Mouse (Mus musculus) common myeloid progenitor, adult 5-6 weeks (primary cell): ENCODE results near the gene Btk. TPM values are rescaled to one million over a fixed set of nuclear protein-coding genes. Genes with fewer than 3 reads are reported as not detected.

ENCODE experiments used
- ATAC-seq: replicated peaks from 2 replicates; pipeline ENCODE4 v1.8.0; 2016; ENCODE audit warnings: low read depth, mild to moderate bottlenecking, moderate TSS enrichment, inconsistent platforms; ENCODE audit not compliant: poor library complexity, severe bottlenecking
- total RNA-seq: library from RNA; stranded (forward); fragments of 200-1000, 187-1606 nt; gene quantifications from 2 replicates; pipeline ENCODE4 v1.2.3, GENCODE M21; 2017

Gene Btk
- total RNA-seq, 1 experiment from 2014 or later: 111 TPM

DNA sequence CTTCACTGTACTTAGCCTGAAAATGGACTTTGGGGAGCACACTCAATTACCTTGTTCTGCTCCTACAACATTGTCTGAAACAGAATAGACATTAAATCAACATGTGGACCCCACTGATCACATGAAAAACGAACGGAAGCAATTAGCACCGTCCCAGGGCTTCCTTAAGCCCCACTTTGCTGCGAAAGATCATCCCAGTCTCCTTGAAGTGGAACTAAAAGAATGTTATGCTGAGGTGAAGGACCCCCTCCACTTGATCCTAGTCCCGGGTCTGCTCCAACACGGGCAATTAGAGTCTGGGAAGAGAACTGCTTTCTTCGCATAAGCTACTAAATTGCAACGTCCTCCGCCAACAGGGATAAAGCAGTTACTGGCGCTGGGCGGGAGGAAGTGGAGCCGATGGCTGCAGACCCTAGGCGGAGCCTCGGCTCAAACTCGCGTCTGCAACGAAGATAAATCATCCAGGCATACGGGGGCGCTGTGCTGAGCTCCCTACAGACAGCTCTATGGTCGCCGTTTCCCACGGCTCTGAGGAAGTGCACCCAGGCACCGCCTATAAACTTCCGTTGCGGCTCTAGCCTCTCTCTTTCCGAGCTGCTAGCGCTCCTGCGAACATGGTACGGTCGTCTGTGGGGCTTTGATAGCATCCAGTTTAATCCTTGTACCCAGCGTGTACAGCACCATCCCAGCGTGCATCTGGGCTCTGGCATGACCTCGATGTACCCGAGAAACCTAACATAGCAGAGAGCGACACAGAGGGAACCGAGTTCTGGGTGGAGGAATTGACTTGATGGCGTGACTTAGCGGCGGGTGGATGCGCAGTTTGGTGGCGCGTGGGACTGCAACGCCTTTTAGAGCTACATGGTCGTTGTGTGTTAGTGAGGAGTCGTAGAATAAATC lies 2.0 kb upstream of the Btk start, which contains the start of gene Rpl36a:
Gene Rpl36a, plus strand, starts transcription at position 552 of the 900 bp plus-strand sequence.
- ATAC-seq: peak; percentile 80

DNA sequence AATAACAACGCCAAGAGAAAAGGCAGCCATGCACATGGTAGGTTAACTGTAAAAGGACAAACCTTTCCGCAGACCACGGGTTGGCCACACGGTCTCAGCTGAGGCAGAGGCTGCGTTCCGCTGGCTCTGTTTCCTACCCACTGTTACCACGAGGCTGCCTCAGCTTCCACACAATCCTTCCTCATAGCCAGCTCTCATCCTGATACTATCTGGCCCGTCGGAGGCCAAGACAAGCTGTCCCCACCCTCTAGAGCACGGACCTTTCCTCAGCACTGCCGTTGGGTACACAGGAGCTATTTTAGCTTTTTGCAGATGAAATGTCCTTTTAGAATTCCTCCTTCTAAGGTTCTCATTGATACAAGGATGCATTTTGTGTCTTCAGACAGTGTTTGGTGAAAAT lies 1.1 kb downstream of the Btk start:
- peak; percentile 6; the same call in 1 of the 2 replicates for ATAC-seq

DNA sequence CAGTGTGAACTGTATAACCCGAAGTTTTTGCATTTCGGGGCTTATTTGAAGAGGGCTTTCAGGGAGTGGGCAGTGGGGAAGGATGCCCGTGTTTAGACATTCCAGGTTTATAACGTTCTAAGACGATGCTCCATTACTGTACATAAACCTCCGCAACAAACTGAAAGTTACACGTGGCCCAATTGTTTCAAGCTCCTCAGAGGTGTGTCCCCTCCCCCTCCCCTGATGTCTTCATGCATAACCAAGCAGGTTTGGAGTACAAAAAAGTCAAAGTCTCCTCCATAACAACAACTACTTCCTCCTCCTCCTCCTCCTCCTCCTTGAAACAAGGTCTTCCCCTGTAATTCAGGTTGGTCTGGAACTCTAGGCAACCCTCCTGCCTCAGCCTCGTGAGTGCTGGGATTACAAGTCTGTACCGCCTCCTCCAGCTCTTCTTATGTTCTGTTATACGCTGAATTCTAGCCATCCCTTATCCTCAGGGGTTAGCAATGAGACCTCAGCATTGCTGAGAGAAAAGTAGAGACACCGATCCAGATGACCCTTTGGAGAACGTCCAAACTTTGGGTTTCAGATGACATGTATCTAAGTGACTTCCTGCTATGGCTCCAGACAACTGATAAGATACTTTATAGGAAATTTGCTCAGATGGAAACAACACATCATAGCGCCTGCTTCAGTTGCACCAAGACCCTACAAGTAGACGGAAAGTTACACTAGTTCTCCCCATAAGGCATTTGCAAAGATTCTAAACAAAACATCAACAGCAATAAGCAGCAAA lies 2.7 kb downstream of the Btk start:
- no peak for ATAC-seq

DNA sequence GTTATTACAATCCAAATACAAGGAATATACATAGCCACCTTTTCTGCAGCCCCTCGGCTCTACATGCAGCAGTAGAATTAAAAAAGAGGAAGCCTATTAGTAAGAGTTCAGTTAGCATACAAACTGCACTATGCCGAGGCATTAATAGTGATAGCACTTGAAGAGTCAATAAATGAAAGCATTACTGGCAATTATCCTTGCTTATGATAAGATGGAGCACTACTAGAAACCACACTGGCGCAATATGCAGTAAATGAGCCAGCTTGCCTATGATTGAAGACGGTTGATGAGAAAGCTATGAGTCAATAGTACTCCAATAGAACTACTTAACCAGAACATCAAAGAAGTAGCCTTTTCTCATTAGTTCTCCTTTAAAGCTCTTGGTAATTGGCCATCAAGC lies 5.5 kb downstream of the Btk start:
- ATAC-seq: 0 out of 2 replicates have a peak, but pooled peaks have one; percentile 8

DNA sequence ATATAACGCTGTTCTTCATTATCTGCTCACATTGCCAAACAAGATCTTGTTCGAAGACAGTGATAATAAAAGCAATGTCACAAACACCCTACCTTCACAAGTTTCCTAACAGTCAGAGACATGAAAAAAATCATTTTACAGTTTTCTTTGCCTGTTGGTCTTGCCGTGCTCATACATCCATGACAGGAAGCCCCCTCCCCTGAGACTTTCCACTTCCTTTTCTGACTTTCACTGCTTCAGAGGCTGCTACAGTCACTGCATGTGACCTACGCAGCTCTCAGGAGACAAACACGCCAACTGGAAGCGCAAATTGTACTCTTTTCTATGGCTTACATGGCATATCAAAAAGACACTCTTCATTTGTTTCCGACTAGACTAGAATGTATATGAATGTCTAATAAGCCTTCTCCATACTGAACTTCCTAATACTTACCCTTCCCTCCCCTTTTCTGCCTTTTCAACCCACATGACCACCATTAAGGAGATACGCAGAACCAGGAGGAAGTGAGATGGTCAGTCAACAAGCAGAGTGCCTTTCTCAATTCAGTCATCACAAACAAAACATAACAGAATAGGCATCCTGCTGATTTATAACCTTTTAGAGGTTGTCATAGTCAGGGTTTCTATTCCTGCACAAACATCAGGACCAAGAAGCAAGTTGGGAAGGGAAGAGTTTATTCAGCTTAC lies 16.7 kb downstream of the Btk start:
- ATAC-seq: peak; percentile 49; the same call in 1 of the 2 replicates

DNA sequence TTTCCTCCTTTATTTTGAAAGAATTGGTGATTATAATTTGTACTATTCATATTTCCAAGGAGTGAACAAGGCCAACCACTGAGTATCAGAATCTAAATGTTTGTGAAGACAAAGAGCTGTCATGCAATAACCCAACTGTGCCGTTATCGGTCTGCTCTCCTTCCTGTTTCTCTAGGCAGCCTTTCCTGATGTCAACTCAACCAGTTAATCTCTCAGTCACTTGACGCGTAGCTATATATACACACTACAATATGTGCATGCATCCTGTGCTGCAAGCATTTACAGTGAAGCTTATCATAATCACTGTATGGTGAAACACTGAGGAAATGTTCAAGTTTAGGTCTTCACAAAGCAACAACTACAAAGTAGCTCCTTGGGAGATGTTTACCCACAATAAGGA lies 19.0 kb downstream of the Btk start:
- peak; percentile 83 for ATAC-seq

DNA sequence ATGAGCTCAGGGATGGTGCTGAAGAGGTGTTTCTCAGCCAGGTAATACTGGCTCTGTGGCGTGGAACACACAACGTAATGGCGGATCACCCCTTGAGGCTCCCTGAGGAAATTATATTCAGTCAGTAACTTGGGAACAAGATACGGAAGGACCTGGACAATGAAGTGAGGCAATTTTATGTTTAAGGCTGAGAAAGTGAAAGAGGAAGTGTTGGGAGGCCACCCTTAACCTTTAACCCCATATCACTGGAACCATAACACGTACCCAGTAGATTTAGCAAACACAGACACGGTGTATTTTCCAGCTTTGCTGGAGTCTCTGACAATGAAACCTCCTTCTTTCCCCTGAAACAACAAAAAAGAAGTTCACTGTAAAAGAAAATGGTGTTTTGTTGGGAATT lies 28.9 kb downstream of the Btk start:
- ATAC-seq: 0 out of 2 replicates have a peak, but pooled peaks have one; percentile 45

DNA sequence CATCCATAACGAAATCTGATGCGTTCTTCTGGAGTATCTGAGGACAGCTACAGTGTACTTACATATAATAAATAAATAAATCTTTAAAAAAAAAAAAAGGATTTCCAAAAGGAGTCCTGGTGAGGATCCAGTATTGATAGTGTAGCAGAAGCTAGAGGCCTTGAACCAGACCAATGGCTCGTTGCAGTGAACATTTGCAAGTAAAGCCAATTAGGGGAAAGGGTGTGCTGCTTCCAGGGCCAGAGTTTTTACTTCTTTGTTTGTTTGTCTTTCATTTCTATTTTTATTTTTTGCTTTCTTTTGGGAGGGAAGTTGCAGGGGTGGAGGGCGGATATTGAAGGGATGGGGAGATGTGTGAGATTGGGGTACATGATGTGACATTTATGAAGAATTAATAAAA lies 30.0 kb downstream of the Btk start:
- ATAC-seq: no peak

DNA sequence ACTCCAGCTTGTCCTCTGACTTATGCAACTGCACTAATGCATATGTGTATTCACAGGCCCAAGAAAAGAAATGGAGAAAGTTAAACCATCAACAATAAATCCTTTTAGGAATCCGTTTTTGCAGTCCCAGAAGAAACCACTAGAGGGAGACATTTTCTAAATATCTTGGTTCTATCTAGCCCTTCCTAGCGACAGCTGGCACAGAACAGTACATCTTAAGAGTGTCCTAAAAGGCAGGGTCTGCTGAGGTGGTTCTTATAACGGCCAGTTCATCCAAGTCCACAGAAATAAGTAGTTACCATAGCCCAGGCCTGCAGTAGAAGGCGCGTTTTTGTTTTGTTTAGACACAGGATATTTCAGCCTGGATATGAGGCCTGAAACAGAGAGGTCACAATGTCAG lies 32.5 kb downstream of the Btk start:
- peak; percentile 72 for ATAC-seq

DNA sequence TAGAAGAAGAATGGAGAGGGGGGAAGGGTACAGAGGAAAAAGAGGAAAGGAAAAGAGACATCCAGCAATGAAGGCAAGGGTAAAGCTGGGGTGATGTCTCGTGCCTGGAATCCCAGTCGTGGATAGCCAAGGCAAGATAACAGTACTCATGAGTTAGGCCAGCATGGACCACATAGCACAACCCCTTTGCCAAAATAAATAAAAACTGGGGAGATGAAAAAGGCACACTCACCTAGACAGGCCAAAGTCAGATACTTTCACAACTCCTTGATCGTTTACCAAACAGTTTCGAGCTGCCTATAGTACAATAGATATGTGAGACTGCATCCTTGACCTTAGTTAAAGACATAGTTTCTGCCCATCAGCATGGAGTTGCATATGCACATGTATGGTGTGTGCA lies 36.0 kb downstream of the Btk start:
- ATAC-seq: no peak

DNA sequence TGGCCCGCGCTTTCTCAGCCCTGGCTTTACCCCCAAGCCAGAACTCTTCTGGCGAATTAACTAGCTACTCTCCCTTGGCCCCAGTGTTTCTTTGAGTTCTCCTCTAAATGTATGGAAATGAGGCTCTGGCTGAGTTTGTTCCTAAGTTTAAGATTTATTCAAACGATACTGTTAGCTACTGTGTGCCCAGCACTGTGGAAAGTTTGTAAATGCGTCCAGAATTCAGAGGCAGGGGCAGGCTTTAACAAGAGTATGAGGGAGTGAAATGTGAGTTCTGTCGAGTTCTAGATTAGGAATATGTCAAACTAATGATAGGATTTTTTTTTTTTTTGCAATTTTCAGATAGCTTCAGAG lies 41.4 kb downstream of the Btk start:
- ATAC-seq: no peak

DNA sequence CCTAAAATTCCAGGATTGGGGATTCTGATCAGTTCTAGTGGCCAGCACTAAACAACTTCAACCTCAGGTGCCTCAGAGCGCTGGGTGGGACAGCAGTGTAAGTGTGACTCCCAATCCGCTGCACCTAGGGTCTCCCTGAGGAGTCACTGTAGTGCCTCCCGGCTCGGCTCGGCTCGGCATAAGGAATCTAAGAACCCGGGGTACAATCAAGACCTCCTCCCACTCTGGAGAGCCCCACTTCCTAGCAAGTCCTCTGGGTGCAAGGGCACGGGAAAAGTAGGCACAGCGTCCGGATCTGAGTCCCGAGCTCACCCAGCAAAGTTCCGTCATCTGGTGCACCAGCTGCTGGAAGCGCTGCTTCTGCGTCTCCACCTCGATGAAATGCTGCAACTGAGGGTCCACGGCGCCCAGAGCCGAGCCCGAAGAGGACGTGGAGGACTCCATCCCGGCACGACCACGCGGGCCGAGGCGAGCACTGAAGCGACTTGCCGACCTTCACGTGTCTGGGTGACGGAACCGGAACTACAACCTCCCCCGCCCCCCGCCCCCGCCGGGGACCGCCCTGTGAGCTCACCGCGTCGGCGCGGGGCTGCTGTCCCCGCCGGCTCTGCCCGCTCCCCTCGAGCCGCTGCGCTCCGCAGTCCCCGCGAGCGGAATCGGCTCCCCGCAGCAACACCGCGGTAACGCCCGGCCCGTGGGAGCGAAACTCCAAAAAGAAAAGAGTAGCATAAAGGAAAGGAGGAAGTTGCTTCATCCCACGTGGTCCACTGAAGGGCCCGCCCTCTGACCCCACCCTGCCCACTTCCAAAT lies 42.0 kb downstream of the Btk start, which contains the start of gene Timm8a1:
Gene Timm8a1, minus strand, starts transcription at position 721 of the 810 bp plus-strand sequence.
- ATAC-seq: peak; percentile 78

DNA sequence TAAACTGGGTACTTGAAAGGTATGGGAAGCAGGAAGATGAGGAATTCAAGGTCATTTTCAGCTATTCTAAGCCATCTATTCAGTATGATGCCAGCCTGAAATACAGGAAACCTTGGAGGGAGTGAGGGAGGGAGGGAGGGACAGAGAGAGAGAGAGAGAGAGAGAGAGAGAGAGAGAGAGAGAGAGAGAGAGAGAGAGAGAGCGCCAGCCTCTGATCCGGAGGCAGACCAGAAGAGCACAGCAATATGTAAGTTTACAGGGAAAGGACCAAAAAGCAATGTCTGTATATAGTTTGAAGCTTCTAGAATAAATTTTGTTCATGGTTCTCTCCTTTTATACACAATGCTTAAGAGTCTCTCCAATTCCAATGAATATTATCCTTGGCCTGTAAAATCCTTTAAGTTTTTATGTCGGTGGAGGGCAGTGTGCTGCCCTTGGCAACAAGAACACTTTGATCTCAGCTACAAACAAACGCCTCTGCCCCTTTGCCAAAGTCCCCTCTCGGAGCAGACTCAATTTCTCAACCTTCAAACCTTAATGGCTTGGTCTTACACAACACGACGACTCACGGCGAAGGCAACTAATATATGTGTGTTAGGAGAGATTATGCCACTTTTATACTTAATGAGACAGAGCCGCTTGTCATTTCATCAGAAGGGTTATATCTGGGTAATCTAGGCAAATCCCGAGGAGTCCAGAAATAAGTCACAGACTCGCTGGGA lies 42.8 kb downstream of the Btk start:
- ATAC-seq: peak; percentile 29; the same call in 1 of the 2 replicates

DNA sequence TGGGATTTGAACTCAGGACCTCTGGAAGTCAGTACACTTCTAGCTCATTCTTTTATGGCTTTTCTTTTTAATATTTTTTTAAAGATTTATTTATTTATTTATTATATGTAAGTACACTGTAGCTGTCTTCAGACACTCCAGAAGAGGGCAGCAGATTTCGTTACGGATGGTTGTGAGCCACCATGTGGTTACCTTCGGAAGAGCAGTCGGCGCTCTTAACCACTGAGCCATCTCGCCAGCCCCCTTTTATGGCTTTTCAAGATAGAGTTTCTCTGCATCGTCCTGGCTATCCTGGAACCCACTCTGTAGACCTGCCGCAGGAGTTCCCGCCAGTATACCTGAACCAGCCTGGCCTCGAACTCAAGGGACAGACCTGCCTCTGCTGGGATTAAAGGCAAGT lies 43.6 kb downstream of the Btk start:
- ATAC-seq: 0 out of 2 replicates have a peak, but pooled peaks have one; percentile 29

DNA sequence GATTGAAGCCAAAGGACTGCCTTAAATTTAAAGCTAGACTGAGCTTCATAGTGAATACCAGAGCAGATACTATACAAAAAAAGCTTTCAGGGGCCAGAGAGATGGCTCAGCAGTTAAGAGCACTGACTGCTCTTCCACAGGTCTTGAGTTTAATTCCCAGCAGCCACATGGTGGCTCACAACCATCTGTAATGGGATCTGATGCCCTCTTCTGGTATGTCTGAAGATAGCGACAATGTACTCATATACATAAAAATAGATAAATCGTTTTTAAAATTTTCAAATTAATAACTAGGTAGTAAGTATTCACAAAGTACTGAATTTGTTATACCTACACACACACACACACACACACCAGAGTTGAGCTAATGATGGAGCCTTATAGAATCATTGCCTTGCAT lies 50.0 kb downstream of the Btk start:
- ATAC-seq: no peak

DNA sequence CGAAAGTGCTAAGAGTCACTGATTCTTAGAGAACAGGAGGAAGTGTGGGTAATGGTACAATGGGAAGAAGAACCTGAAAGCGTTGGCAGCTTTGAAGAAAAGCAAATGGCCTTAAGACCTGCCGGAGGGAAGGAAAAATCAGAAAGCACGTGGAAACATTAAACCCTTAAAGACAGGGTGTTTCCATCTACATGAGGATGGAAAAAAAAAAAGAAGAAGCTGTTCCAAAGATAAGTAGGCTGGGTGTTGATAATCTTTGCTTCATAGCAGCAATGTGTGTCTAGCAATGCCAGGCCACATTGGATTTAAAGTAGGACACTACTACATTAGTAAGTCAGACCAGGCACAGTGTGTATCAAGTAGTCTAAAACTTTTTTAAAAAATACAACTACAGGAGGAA lies 58.1 kb downstream of the Btk start:
- ATAC-seq: no peak

DNA sequence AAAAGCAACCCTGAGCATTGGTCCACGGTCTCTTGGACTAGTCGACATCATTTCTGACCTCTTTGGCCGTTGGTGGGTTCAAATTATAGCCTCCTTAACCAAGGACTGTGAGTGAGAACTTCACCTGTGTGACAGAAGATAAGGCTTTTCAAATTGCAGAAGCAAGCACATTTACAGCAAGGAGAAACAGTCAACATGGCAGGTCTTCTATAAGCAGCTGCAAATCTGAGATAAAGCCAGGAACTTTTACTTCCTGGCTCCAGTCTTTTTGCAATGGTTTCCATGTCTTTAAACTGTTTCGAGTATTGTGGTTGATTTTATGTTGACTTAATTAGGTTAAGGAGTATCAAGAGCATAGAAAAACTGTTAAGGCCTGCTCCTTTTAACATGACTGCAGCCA lies 59.6 kb downstream of the Btk start:
- ATAC-seq: no peak

DNA sequence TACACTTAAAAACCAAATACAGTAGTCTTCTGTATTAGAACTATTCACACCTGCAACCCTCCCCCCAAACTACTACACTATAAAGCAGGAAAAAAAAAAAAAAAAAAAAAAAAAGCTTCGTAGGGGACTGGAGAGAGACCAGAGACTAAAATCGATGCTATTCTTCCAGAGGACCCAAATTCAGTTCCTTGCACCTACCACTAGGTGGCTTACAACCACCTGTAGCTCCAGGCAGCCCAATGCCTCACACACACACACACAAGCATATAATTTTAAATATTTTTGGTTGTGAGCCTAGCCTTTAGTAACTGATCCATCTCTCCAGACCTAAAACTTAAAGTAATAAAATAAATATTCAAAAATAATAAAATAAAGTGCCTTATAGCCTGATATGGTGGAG lies 73.9 kb downstream of the Btk start:
- no peak for ATAC-seq

DNA sequence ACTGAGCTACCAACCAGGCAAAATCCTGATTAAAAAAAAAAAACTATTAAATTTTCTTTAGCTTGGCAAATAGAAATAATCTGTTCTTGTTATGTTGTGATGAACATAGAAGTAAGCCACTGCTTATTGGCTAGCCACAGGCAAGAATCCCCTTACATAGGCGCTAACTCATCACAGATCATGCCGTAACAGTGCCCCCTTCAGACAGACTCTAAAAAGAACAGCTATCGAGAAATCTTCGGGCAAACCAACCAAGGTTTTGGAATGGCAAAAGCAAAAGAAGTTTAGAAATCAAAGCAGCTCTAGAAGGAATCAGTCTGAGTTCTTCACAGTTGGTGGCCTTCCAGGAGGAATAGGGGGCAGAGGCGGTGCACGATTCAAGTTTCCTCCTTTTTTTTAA lies 75.4 kb downstream of the Btk start:
- ATAC-seq: no peak
